Mouse (Mus musculus) layer of hippocampus, adult 9-10 months (tissue): ENCODE data around the gene Plk5.

ENCODE experiments used
- DNase-seq: peaks from one replicate; pipeline ENCODE4 v3.0.0; 2022; ENCODE audit warnings: low spot score

The Plk5 gene

GRCm38 (mm10) chr10:80356001-80356682 is at the start of gene Plk5:
Gene Plk5, plus strand, starts transcription at chr10:80356459.
- DNase-seq: no peak

GRCm38 (mm10) chr10:80311560-80311959 is 44.7 kb upstream of the Plk5 start:
- DNase-seq: no peak

- DNase-seq: no peak
Observed at GRCm38 (mm10) chr10:80312586-80313504, 43.4 kb upstream of the Plk5 start.

GRCm38 (mm10) chr10:80313627-80314201 is 42.5 kb upstream of the Plk5 start:
- no peak for DNase-seq

- DNase-seq: no peak
Observed at GRCm38 (mm10) chr10:80314494-80315001, 41.7 kb upstream of the Plk5 start.

- DNase-seq: no peak
Observed at GRCm38 (mm10) chr10:80315315-80315714, 40.9 kb upstream of the Plk5 start.

GRCm38 (mm10) chr10:80316359-80316781 is 39.9 kb upstream of the Plk5 start:
- DNase-seq: no peak

GRCm38 (mm10) chr10:80317011-80317410 is 39.2 kb upstream of the Plk5 start:
- no peak for DNase-seq

GRCm38 (mm10) chr10:80320340-80320760 is 35.9 kb upstream of the Plk5 start, which contains the start of gene 2310011J03Rik:
Gene 2310011J03Rik, minus strand, starts transcription at chr10:80320537.
- DNase-seq: peak; percentile 68

GRCm38 (mm10) chr10:80321014-80321669 is 35.1 kb upstream of the Plk5 start:
- DNase-seq: no peak

GRCm38 (mm10) chr10:80321670-80322581 is 34.3 kb upstream of the Plk5 start:
- no peak for DNase-seq

- no peak for DNase-seq
Observed at GRCm38 (mm10) chr10:80322811-80323211, 33.4 kb upstream of the Plk5 start.

- DNase-seq: no peak
Observed at GRCm38 (mm10) chr10:80323261-80324119, 32.8 kb upstream of the Plk5 start.

- DNase-seq: no peak
Observed at GRCm38 (mm10) chr10:80324120-80325037, 31.9 kb upstream of the Plk5 start.

- no peak for DNase-seq
Observed at GRCm38 (mm10) chr10:80325045-80325444, 31.2 kb upstream of the Plk5 start.

GRCm38 (mm10) chr10:80329273-80330081 is 26.8 kb upstream of the Plk5 start, which contains the start of the genes Pcsk4 and Reep6:
Gene Pcsk4, minus strand, starts transcription at chr10:80329498.
Gene Reep6, plus strand, starts transcription at chr10:80329953.
- DNase-seq: peak; percentile 92

- no peak for DNase-seq
Observed at GRCm38 (mm10) chr10:80330084-80330483, 26.2 kb upstream of the Plk5 start.

- DNase-seq: no peak
Observed at GRCm38 (mm10) chr10:80330888-80331287, 25.4 kb upstream of the Plk5 start.
